Mouse (Mus musculus): ENCODE results near the gene Rnf44.
A peak's percentile ranks its signal among the peaks of the same experiment; 100 is the strongest.

DNA sequence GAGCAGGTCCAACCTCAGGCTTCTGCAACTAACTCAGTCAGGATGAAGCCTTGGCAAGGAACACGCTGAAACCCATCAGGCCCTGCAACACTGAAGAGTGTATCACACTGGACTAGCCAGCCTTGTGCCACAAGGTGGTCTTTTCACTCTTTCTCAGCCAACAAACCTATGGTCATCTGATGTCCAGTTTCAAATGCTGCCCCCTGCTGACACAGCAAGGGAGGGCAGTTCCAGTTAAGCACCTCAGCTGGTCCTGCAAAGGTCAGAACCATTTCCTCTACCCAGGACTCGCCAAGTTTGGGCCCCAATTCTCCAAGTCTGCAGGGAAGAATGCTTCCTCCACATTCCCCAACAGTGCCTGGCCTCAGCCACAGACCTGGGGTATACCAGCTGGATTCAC is 8.5 kb downstream of the Rnf44 start:
- TF ChIP-seq POLR2A (IDR thresholded peaks at IDR 0.05; ENCODE audit: borderline replicate concordance, control insufficient read depth, low read depth, low read length) (no peak), CTCF (IDR thresholded peaks at IDR 0.05; ENCODE audit: control insufficient read depth, insufficient read depth, low read length) (peak; percentile 66)
